Mouse (Mus musculus) ovary, postnatal 36 days (tissue): ENCODE measurements around the gene Ecpas.

Source experiments
- DNase-seq: peaks from one replicate; pipeline ENCODE4 v3.0.0; 2022; ENCODE audit warnings: low spot score, mixed read lengths

Ecpas gene

GRCm38 (mm10) chr4:58911069-58911830 lies 1.3 kb downstream of the Ecpas start:
- DNase-seq = peak; percentile 68

- no peak for DNase-seq
These were observed 2.1 kb downstream of the Ecpas start for GRCm38 (mm10) chr4:58910175-58911068.

- DNase-seq = no peak
These were observed 5.1 kb downstream of the Ecpas start for GRCm38 (mm10) chr4:58907453-58907852.

GRCm38 (mm10) chr4:58898318-58898717 lies 14.2 kb downstream of the Ecpas start:
- no peak for DNase-seq

GRCm38 (mm10) chr4:58897436-58897835 lies 15.1 kb downstream of the Ecpas start:
- DNase-seq = no peak

- no peak for DNase-seq
These were observed 18.1 kb downstream of the Ecpas start for GRCm38 (mm10) chr4:58894399-58894798.

- DNase-seq = no peak
These were observed 22.3 kb downstream of the Ecpas start for GRCm38 (mm10) chr4:58890035-58890782.

- no peak for DNase-seq
These were observed 24.0 kb downstream of the Ecpas start for GRCm38 (mm10) chr4:58888568-58888967.

- DNase-seq = no peak
These were observed 24.9 kb downstream of the Ecpas start for GRCm38 (mm10) chr4:58887626-58888025.

- DNase-seq = no peak
These were observed 25.8 kb downstream of the Ecpas start for GRCm38 (mm10) chr4:58886778-58887177.

- DNase-seq = no peak
These were observed 27.2 kb downstream of the Ecpas start for GRCm38 (mm10) chr4:58885341-58885740.

- no peak for DNase-seq
These were observed 28.7 kb downstream of the Ecpas start for GRCm38 (mm10) chr4:58883841-58884240.

- no peak for DNase-seq
These were observed 38.2 kb downstream of the Ecpas start for GRCm38 (mm10) chr4:58874373-58874772.

- DNase-seq = no peak
These were observed 45.3 kb downstream of the Ecpas start for GRCm38 (mm10) chr4:58867242-58867641.

GRCm38 (mm10) chr4:58832908-58833307 lies 79.6 kb downstream of the Ecpas start:
- DNase-seq = no peak

GRCm38 (mm10) chr4:58825921-58826320 lies 86.6 kb downstream of the Ecpas start:
- DNase-seq = peak; percentile 23

- no peak for DNase-seq
These were observed 124.9 kb downstream of the Ecpas start, which contains the start of gene Olfr267 for GRCm38 (mm10) chr4:58787616-58788015. Olfr267 (minus strand) TSS chr4:58787716.

GRCm38 (mm10) chr4:58786659-58787058 lies 125.9 kb downstream of the Ecpas start:
- DNase-seq = no peak

- DNase-seq = no peak
These were observed 149.1 kb downstream of the Ecpas start for GRCm38 (mm10) chr4:58763417-58763816.

- DNase-seq = no peak
These were observed 163.0 kb downstream of the Ecpas start for GRCm38 (mm10) chr4:58749510-58749909.

- peak; percentile 7 for DNase-seq
These were observed 163.4 kb downstream of the Ecpas start for GRCm38 (mm10) chr4:58749101-58749500.
